Mouse (Mus musculus) intestine, embryonic 16.5 days (tissue): ENCODE results near the gene Trpm3. TPM values are rescaled to one million over a fixed set of nuclear protein-coding genes. Genes with fewer than 3 reads are reported as not detected.

Source experiments
- ATAC-seq: fragments of 200-750 bp; cut with Nextera tagmentation; 2 replicates; pipeline ENCODE4 v1.8.0; 2017; ENCODE audit warnings: moderate TSS enrichment, moderate library complexity
- H3K27ac ChIP-seq: fragments of 300-500 bp; sonication (generic); 2 replicates; pipeline ENCODE4 v1.5.1; 2014; ENCODE audit warnings: mild to moderate bottlenecking, low read length
- H3K27me3 ChIP-seq: fragments of 300-500 bp; sonication (generic); replicated peaks from 2 replicates; pipeline ENCODE4 v1.6.1; 2014; ENCODE audit warnings: low read length, control low read depth, mixed read lengths; ENCODE audit not compliant: control insufficient read depth, insufficient read depth
- H3K36me3 ChIP-seq: fragments of 300-500 bp; sonication (generic); 2 replicates; pipeline ENCODE4 v1.6.1; 2014; ENCODE audit warnings: low read length, control low read depth; ENCODE audit not compliant: control insufficient read depth, insufficient read depth
- H3K4me1 ChIP-seq: fragments of 300-500 bp; sonication (generic); 2 replicates; pipeline ENCODE4 v1.6.1; 2014; ENCODE audit warnings: low read length, control low read depth, mixed read lengths; ENCODE audit not compliant: control insufficient read depth, insufficient read depth
- H3K4me2 ChIP-seq: fragments of 300-500 bp; sonication (generic); 2 replicates; pipeline ENCODE4 v1.6.1; 2014; ENCODE audit warnings: low read depth, low read length, control low read depth
- H3K4me3 ChIP-seq: fragments of 300-500 bp; sonication (generic); 2 replicates; pipeline ENCODE4 v1.5.1; 2014; ENCODE audit warnings: mild to moderate bottlenecking, low read length
- H3K9ac ChIP-seq: fragments of 300-500 bp; sonication (generic); 2 replicates; pipeline ENCODE4 v1.6.1; 2014; ENCODE audit warnings: low read depth, low read length
- H3K9me3 ChIP-seq: fragments of 300-500 bp; sonication (generic); 2 replicates; pipeline ENCODE4 v1.6.1; 2016; ENCODE audit warnings: low read length, control low read depth; ENCODE audit not compliant: control insufficient read depth
- WGBS: fragments of 180-500 bp; shearing (Covaris S2); extraction: QIAGEN DNeasy Blood & Tissue Kit; methylation state at CpG from one replicate; pipeline ENCODE4 v1.1.7; 2014; 5-methylcytosine and 5-hydroxymethylcytosine counted together
- polyA plus RNA-seq: library from polyadenylated mRNA; unstranded; fragments of >200 nt; fragmentation: Nextera tagmentation; extraction: Ambion mirVana; gene quantifications from 2 replicates; pipeline ENCODE4 v1.2.1, GENCODE M21; 2015

The Trpm3 gene
- polyA plus RNA-seq, 1 experiment from 2014 or later = 0.27 TPM

- Histone ChIP-seq H3K4me2 (no peak overlapping the region), H3K9ac (no peak overlapping the region), H3K27ac (no peak overlapping the region), H3K27me3 (no peaks in the 10 kb centered on the region), H3K36me3 (no peaks in the 10 kb centered on the region), H3K9me3 (no peaks in the 10 kb centered on the region), H3K4me1 (no peaks in the 10 kb centered on the region), H3K4me3 (no peak overlapping the region)
- ATAC-seq = no peak
Measured at GRCm38 (mm10) chr19:22781579-22781978, 642.7 kb downstream of the Trpm3 start.

GRCm38 (mm10) chr19:22783745-22784144 is 644.9 kb downstream of the Trpm3 start:
- H3K4me3 ChIP-seq = no peak overlapping the region
- no peak for ATAC-seq
- WGBS = 78% methylated on average over 2 of the region's 2 CpGs
- no peaks in the 10 kb centered on the region for H3K4me1 ChIP-seq
- H3K9me3 ChIP-seq = no peaks in the 10 kb centered on the region
- H3K4me2 ChIP-seq = no peak overlapping the region
- no peak overlapping the region for H3K27ac ChIP-seq
- no peaks in the 10 kb centered on the region for H3K27me3 ChIP-seq
- H3K36me3 ChIP-seq = no peaks in the 10 kb centered on the region
- H3K9ac ChIP-seq = no peak overlapping the region

GRCm38 (mm10) chr19:22789753-22790152 is 650.9 kb downstream of the Trpm3 start:
- H3K36me3 ChIP-seq = no peaks in the 10 kb centered on the region
- no peak for ATAC-seq
- H3K9ac ChIP-seq = no peak overlapping the region
- H3K27me3 ChIP-seq = no peaks in the 10 kb centered on the region
- no peak overlapping the region for H3K4me3 ChIP-seq
- 77% methylated on average over 3 of the region's 3 CpGs for WGBS
- no peaks in the 10 kb centered on the region for H3K4me1 ChIP-seq
- H3K27ac ChIP-seq = no peak overlapping the region
- H3K4me2 ChIP-seq = no peak overlapping the region
- no peaks in the 10 kb centered on the region for H3K9me3 ChIP-seq

GRCm38 (mm10) chr19:22796996-22797395 is 658.1 kb downstream of the Trpm3 start:
- ATAC-seq = no peak
- no peak overlapping the region for H3K27ac ChIP-seq

GRCm38 (mm10) chr19:22800471-22800870 is 661.6 kb downstream of the Trpm3 start:
- WGBS = 30% methylated on average over 5 of the region's 5 CpGs
- Histone ChIP-seq H3K4me3 (no peak overlapping the region), H3K9ac (no peak overlapping the region), H3K9me3 (no peaks in the 10 kb centered on the region), H3K27ac (no peak overlapping the region), H3K4me1 (no peaks in the 10 kb centered on the region), H3K36me3 (no peaks in the 10 kb centered on the region), H3K27me3 (no peaks in the 10 kb centered on the region), H3K4me2 (no peak overlapping the region)
- no peak for ATAC-seq

More at GRCm38 (mm10) chr19:22796996-22797395, 658.1 kb downstream of the Trpm3 start:
- H3K27me3 ChIP-seq = no peaks in the 10 kb centered on the region
- 88% methylated on average over 2 of the region's 2 CpGs for WGBS
- H3K36me3 ChIP-seq = no peaks in the 10 kb centered on the region
- H3K4me2 ChIP-seq = no peak overlapping the region
- no peaks in the 10 kb centered on the region for H3K9me3 ChIP-seq
- H3K4me3 ChIP-seq = no peak overlapping the region
- no peaks in the 10 kb centered on the region for H3K4me1 ChIP-seq
- no peak overlapping the region for H3K9ac ChIP-seq

- Histone ChIP-seq H3K4me1 (no peaks in the 10 kb centered on the region), H3K27ac (no peak overlapping the region), H3K27me3 (no peaks in the 10 kb centered on the region), H3K9me3 (no peaks in the 10 kb centered on the region), H3K36me3 (no peaks in the 10 kb centered on the region), H3K9ac (no peak overlapping the region), H3K4me3 (no peak overlapping the region), H3K4me2 (no peak overlapping the region)
- ATAC-seq = no peak
Measured at GRCm38 (mm10) chr19:22803396-22803795, 664.5 kb downstream of the Trpm3 start.

- no peak overlapping the region for H3K9ac ChIP-seq
- ATAC-seq = no peak
- no peaks in the 10 kb centered on the region for H3K27me3 ChIP-seq
- no peak overlapping the region for H3K4me3 ChIP-seq
- H3K4me1 ChIP-seq = no peaks in the 10 kb centered on the region
- H3K27ac ChIP-seq = no peak overlapping the region
- whole genome bisulfite sequencing = 77% methylated on average over 2 of the region's 2 CpGs
- H3K36me3 ChIP-seq = no peaks in the 10 kb centered on the region
- H3K4me2 ChIP-seq = no peak overlapping the region
- H3K9me3 ChIP-seq = no peaks in the 10 kb centered on the region
Measured at GRCm38 (mm10) chr19:22804311-22804710, 665.5 kb downstream of the Trpm3 start.

- no peaks in the 10 kb centered on the region for H3K9me3 ChIP-seq
- WGBS = 76% methylated on average over 3 of the region's 3 CpGs
- ATAC-seq = no peak
- H3K9ac ChIP-seq = no peak overlapping the region
- H3K27ac ChIP-seq = no peak overlapping the region
- no peak overlapping the region for H3K4me2 ChIP-seq
- no peaks in the 10 kb centered on the region for H3K4me1 ChIP-seq
- no peak overlapping the region for H3K4me3 ChIP-seq
- H3K27me3 ChIP-seq = no peaks in the 10 kb centered on the region
- no peaks in the 10 kb centered on the region for H3K36me3 ChIP-seq
Measured at GRCm38 (mm10) chr19:22810247-22810646, 671.4 kb downstream of the Trpm3 start.

GRCm38 (mm10) chr19:22821741-22822140 is 682.9 kb downstream of the Trpm3 start:
- Histone ChIP-seq H3K36me3 (no peaks in the 10 kb centered on the region), H3K9ac (no peak overlapping the region), H3K27me3 (no peaks in the 10 kb centered on the region), H3K9me3 (no peaks in the 10 kb centered on the region), H3K4me1 (no peaks in the 10 kb centered on the region), H3K27ac (no peak overlapping the region), H3K4me3 (no peak overlapping the region), H3K4me2 (no peak overlapping the region)
- no peak for ATAC-seq
- WGBS = 80% methylated on average over 8 of the region's 8 CpGs

- Histone ChIP-seq H3K4me3 (no peak overlapping the region), H3K27me3 (no peaks in the 10 kb centered on the region), H3K4me1 (no peaks in the 10 kb centered on the region), H3K9ac (no peak overlapping the region), H3K36me3 (no peaks in the 10 kb centered on the region), H3K4me2 (no peak overlapping the region), H3K9me3 (no peaks in the 10 kb centered on the region), H3K27ac (no peak overlapping the region)
- 73% methylated on average over 9 of the region's 9 CpGs for WGBS
- ATAC-seq = no peak
Measured at GRCm38 (mm10) chr19:22823491-22823981, 684.7 kb downstream of the Trpm3 start.
